Mouse (Mus musculus) retina, embryonic 14.5 days (tissue): ENCODE results near the gene Pcdh9.
A peak's percentile ranks its signal among the peaks of the same experiment; 100 is the strongest.

ENCODE experiments used
- DNase-seq: peaks from one replicate; pipeline ENCODE4 v3.0.0-alpha.2; 2015; ENCODE audit warnings: low spot score

Gene Pcdh9

GRCm38 (mm10) chr14:93561577-93561976 is 328.9 kb downstream of the Pcdh9 start:
- DNase-seq: no peak

GRCm38 (mm10) chr14:93553771-93554170 is 336.7 kb downstream of the Pcdh9 start:
- peak; percentile 16 for DNase-seq

GRCm38 (mm10) chr14:93545575-93545974 is 344.9 kb downstream of the Pcdh9 start:
- DNase-seq: no peak

GRCm38 (mm10) chr14:93543970-93544627 is 346.4 kb downstream of the Pcdh9 start:
- DNase-seq: no peak

- no peak for DNase-seq
Measured at GRCm38 (mm10) chr14:93543561-93543960, 346.9 kb downstream of the Pcdh9 start.

- DNase-seq: no peak
Measured at GRCm38 (mm10) chr14:93534928-93535327, 355.6 kb downstream of the Pcdh9 start.

GRCm38 (mm10) chr14:93523430-93523829 is 367.0 kb downstream of the Pcdh9 start:
- DNase-seq: no peak

GRCm38 (mm10) chr14:93520166-93520565 is 370.3 kb downstream of the Pcdh9 start:
- DNase-seq: no peak

- no peak for DNase-seq
Measured at GRCm38 (mm10) chr14:93516679-93517078, 373.8 kb downstream of the Pcdh9 start.

GRCm38 (mm10) chr14:93506107-93506506 is 384.4 kb downstream of the Pcdh9 start:
- DNase-seq: no peak

GRCm38 (mm10) chr14:93498813-93499690 is 391.4 kb downstream of the Pcdh9 start:
- DNase-seq: peak; percentile 56

- DNase-seq: no peak
Measured at GRCm38 (mm10) chr14:93474991-93475390, 415.5 kb downstream of the Pcdh9 start.

GRCm38 (mm10) chr14:93472494-93472893 is 418.0 kb downstream of the Pcdh9 start:
- DNase-seq: no peak

- no peak for DNase-seq
Measured at GRCm38 (mm10) chr14:93463360-93463892, 427.1 kb downstream of the Pcdh9 start.

- no peak for DNase-seq
Measured at GRCm38 (mm10) chr14:93450930-93451665, 439.4 kb downstream of the Pcdh9 start.

- no peak for DNase-seq
Measured at GRCm38 (mm10) chr14:93441852-93442251, 448.6 kb downstream of the Pcdh9 start.

- DNase-seq: no peak
Measured at GRCm38 (mm10) chr14:93437226-93437625, 453.3 kb downstream of the Pcdh9 start.

- DNase-seq: no peak
Measured at GRCm38 (mm10) chr14:93416752-93417151, 473.7 kb downstream of the Pcdh9 start.

GRCm38 (mm10) chr14:93415496-93415895 is 475.0 kb downstream of the Pcdh9 start:
- DNase-seq: no peak

- no peak for DNase-seq
Measured at GRCm38 (mm10) chr14:93409314-93409713, 481.2 kb downstream of the Pcdh9 start.

GRCm38 (mm10) chr14:93407747-93408146 is 482.7 kb downstream of the Pcdh9 start:
- DNase-seq: no peak

- DNase-seq: no peak
Measured at GRCm38 (mm10) chr14:93385090-93385489, 505.4 kb downstream of the Pcdh9 start.
